Mouse (Mus musculus) spleen, adult 2 months (tissue): ENCODE results near the gene Hacd3. TPM values are rescaled to one million over a fixed set of nuclear protein-coding genes. Genes with fewer than 3 reads are reported as not detected.
"Not testable (repeated sequence)": the region's sequence is repeated elsewhere in the genome, so short reads cannot be mapped to it uniquely, and the experiment has no call there.

ENCODE experiments used
- DNase-seq, 2 experiments: peaks; one replicate each; pipeline versions ENCODE4 v3.0.0 to v3.0.0-alpha.2; 2012 to 2021; ENCODE audit warnings: low spot score in 2 of 2, low read depth in 1 of 2
- H3K27ac ChIP-seq: fragments of 200-500 bp; 2 replicates; pipeline ENCODE4 v1.5.1; 2012; ENCODE audit warnings: low read length, inconsistent platforms; ENCODE audit not compliant: insufficient read depth
- H3K27me3 ChIP-seq: fragments of 200-500 bp; 2 replicates; pipeline ENCODE4 v1.6.1; 2012; ENCODE audit warnings: mild to moderate bottlenecking, moderate library complexity, low read length, inconsistent platforms; ENCODE audit not compliant: control insufficient read depth, insufficient read depth
- H3K36me3 ChIP-seq: fragments of 200-500 bp; 2 replicates; pipeline ENCODE4 v1.6.1; 2012; ENCODE audit warnings: mild to moderate bottlenecking, low read length, inconsistent platforms; ENCODE audit not compliant: control insufficient read depth, insufficient read depth
- H3K4me1 ChIP-seq: fragments of 200-500 bp; 2 replicates; pipeline ENCODE4 v1.6.1; 2011; ENCODE audit warnings: inconsistent platforms; ENCODE audit not compliant: control insufficient read depth, insufficient read depth, insufficient read length
- H3K4me3 ChIP-seq: fragments of 200-500 bp; 2 replicates; pipeline ENCODE4 v1.5.1; 2011; ENCODE audit warnings: mild to moderate bottlenecking, inconsistent platforms; ENCODE audit not compliant: insufficient read depth, insufficient read length; ENCODE audit errors: extremely low read depth
- CTCF ChIP-seq: fragments of 200-500 bp; IDR thresholded peaks from 2 replicates; pipeline ENCODE4 v1.5.1; 2011; ENCODE audit warnings: mild to moderate bottlenecking, inconsistent platforms; ENCODE audit not compliant: insufficient read depth, insufficient read length, insufficient replicate concordance; ENCODE audit errors: extremely low read depth
- POLR2A ChIP-seq: fragments of 200-500 bp; IDR thresholded peaks from 2 replicates; pipeline ENCODE4 v1.6.1; 2011; ENCODE audit warnings: low read depth, low read length, inconsistent platforms
- WGBS: fragments of 180-500 bp; shearing (Covaris S2); methylation state at CpG from one replicate; pipeline ENCODE4 v1.1.7; 2018; 5-methylcytosine and 5-hydroxymethylcytosine counted together
- polyA plus RNA-seq: library from polyadenylated mRNA; depleted of rRNA; stranded (reverse); fragments of >200 nt; gene quantifications from 2 replicates; pipeline ENCODE4 v1.2.3, GENCODE M21; 2012

The Hacd3 gene
- polyA plus RNA-seq, 1 experiment: 12.4 TPM

- no peak for TF ChIP-seq CTCF
- TF ChIP-seq POLR2A: no peak
- DNase-seq: no peak
- Histone ChIP-seq H3K27ac (no peak overlapping the region), H3K36me3 (peaks cover 24% of the 10 kb centered on the region), H3K4me1 (no peaks in the 10 kb centered on the region), H3K27me3 (no peaks in the 10 kb centered on the region), H3K4me3 (no peak overlapping the region)
- WGBS: 75% methylated on average over 4 of the region's 4 CpGs
Measured at GRCm38 (mm10) chr9:65001481-65001880, 20.0 kb downstream of the Hacd3 start.

- not testable (repeated sequence) for H3K27me3 ChIP-seq, DNase-seq, H3K27ac ChIP-seq, H3K4me1 ChIP-seq, H3K4me3 ChIP-seq
- 97% methylated on average over 1 of the region's 1 CpGs for WGBS
- peaks cover 19% of the 10 kb centered on the region for H3K36me3 ChIP-seq
Measured at GRCm38 (mm10) chr9:64995464-64995863, 26.0 kb downstream of the Hacd3 start.

DNA sequence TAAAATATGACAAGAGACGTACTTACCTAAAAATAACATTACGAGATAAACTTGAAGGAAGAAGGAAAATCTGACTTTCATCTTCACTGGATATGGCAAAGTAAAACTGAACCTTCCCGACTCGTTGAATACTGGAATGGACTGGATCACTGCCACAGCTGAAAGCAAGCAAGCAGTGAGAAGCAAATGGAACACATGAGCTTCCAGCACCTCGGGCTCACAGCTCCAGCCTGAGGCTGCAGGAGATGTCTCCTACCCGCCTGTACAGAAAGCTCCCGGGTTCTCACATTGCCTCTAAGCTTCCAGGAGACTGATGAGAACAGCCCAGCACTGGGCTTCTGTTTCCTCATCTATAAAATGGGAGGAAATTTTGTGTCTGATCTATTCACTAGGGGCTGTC, 31.2 kb downstream of the Hacd3 start:
- H3K4me1 ChIP-seq: no peaks in the 10 kb centered on the region
- 92% methylated on average over 7 of the region's 7 CpGs for WGBS
- no peak for DNase-seq
- H3K27ac ChIP-seq: no peak overlapping the region
- no peak overlapping the region for H3K4me3 ChIP-seq
- TF ChIP-seq CTCF (no peak), POLR2A (no peak)
- H3K36me3 ChIP-seq: peaks cover 32% of the 10 kb centered on the region
- H3K27me3 ChIP-seq: no peaks in the 10 kb centered on the region

DNA sequence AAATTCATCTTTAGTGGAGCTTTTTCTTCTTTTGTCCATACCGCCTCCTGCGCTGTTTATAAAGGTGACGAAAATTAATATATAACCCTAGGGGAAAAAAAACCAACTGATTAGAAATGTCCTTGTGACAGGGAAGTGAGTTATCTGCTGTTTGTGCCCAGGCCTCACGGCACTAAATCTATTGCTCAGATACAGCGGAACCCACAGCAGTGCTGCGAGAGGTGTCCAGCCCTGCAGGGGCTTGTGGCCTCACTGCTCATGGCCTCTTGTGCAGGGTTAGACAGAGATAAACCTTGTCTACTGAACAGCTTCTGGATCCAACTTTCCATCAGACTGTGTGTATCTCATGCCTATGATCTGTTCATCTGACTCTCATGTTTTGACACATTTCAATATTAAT, 33.0 kb downstream of the Hacd3 start:
- no peak overlapping the region for H3K27ac ChIP-seq
- TF ChIP-seq POLR2A (no peak), CTCF (no peak)
- H3K4me1 ChIP-seq: no peaks in the 10 kb centered on the region
- 92% methylated on average over 6 of the region's 6 CpGs for WGBS
- no peak for DNase-seq
- no peak overlapping the region for H3K4me3 ChIP-seq
- peaks cover 39% of the 10 kb centered on the region for H3K36me3 ChIP-seq
- H3K27me3 ChIP-seq: no peaks in the 10 kb centered on the region

- DNase-seq: no peak
- Histone ChIP-seq H3K36me3 (peaks cover 44% of the 10 kb centered on the region), H3K4me3 (no peak overlapping the region), H3K27ac (no peak overlapping the region), H3K4me1 (no peaks in the 10 kb centered on the region), H3K27me3 (no peaks in the 10 kb centered on the region)
- WGBS: 91% methylated on average over 2 of the region's 2 CpGs
- TF ChIP-seq POLR2A (no peak), CTCF (no peak)
Measured at GRCm38 (mm10) chr9:64987651-64988050, 33.8 kb downstream of the Hacd3 start.

DNA sequence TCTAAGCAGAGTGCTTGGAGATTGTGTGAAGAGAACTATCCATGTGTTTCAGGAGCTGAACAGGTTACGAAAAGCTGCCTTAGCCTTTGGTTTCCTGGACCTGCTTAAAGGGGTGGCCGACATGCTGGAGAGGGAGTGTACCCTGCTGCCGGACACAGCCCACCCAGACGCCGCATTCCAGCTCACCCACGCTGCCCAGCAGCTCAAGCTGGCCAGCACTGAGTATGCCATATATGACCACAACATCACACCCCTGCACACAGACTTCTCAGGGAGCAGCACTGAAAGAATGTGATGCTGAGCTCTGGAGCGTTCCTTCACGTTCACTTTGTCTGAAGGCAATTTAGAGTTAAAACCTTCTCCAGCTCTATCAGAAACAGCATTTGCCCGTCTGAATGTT, 35.7 kb downstream of the Hacd3 start:
- Histone ChIP-seq H3K27ac (no peak overlapping the region), H3K27me3 (no peaks in the 10 kb centered on the region), H3K36me3 (peaks cover 46% of the 10 kb centered on the region), H3K4me1 (no peaks in the 10 kb centered on the region), H3K4me3 (no peak overlapping the region)
- no peak for TF ChIP-seq POLR2A
- TF ChIP-seq CTCF: no peak
- 95% methylated on average over 9 of the region's 9 CpGs for WGBS
- no peak for DNase-seq

- no peak overlapping the region for H3K27ac ChIP-seq
- TF ChIP-seq POLR2A: no peak
- TF ChIP-seq CTCF: no peak
- no peak overlapping the region for H3K4me3 ChIP-seq
- no peak for DNase-seq
- H3K27me3 ChIP-seq: no peaks in the 10 kb centered on the region
- no peaks in the 10 kb centered on the region for H3K4me1 ChIP-seq
- 71% methylated on average over 8 of the region's 8 CpGs for WGBS
- H3K36me3 ChIP-seq: peaks cover 44% of the 10 kb centered on the region
Measured at GRCm38 (mm10) chr9:64985037-64985794, 36.3 kb downstream of the Hacd3 start.
